Mouse (Mus musculus) erythroblast, adult 5-6 weeks (primary cell): ENCODE measurements around the gene Hist1h3a. TPM values are rescaled to one million over a fixed set of nuclear protein-coding genes. Genes with fewer than 3 reads are reported as not detected.
"Not testable (repeated sequence)": the region's sequence is repeated elsewhere in the genome, so short reads cannot be mapped to it uniquely, and the experiment has no call there.

Experiments
- ATAC-seq: replicated peaks from 2 replicates; pipeline ENCODE4 v1.8.0; 2016; ENCODE audit warnings: moderate number of reproducible peaks, mild to moderate bottlenecking, moderate TSS enrichment, inconsistent platforms; ENCODE audit not compliant: poor library complexity, low FRiP score, severe bottlenecking
- total RNA-seq, 2 experiments: library from RNA; stranded (forward) in 1 of 2; stranded (reverse) in 1 of 2; fragments of 150-400 nt in 1 of 2; fragments of 200-764, 138-1000 nt in 1 of 2; gene quantifications; 2 replicates each; pipeline versions ENCODE4 v1.2.3 to v1.2.4; 2015 to 2017; ENCODE audit warnings: low replicate concordance in 2 of 2

Gene Hist1h3a
- total RNA-seq (2015; ENCODE audit: low replicate concordance) (26.3 and 29.6 TPM in 2 replicates), total RNA-seq (2017; ENCODE audit: low replicate concordance) (171 and 175 TPM in 2 replicates)

DNA sequence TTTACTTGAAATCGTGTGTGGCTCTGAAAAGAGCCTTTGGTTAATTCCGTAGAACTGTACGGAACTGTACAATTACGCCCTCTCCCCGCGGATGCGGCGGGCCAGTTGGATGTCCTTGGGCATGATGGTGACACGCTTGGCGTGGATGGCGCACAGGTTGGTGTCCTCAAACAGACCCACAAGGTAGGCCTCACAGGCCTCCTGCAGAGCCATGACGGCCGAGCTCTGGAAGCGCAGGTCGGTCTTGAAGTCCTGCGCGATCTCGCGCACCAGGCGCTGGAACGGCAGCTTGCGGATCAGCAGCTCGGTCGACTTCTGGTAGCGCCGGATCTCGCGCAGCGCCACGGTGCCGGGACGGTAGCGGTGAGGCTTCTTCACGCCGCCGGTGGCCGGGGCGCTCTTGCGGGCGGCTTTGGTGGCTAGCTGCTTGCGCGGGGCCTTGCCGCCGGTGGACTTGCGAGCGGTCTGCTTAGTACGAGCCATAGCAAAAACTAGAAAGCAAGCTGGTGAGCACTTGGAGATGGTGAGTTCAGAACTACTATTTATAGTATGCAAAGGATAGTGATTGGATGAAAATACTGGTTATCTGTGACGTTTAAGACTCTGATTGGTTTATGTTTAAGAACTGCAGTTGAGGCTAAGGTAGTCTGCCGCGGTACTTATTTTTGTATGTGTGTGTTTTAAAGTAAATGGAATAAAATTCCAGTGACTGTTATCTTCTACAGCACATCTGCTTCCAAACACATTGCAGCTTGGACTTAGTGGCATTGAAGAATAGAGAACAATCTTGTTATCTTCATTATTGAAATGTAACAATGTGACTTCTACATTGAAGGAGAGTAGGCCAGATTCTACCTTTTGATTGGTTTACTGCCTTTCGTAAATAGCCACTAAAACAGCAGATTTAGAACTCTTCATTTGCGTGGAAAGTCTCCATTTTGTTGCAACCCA lies at the start of gene Hist1h3a:
Gene Hist1h3a (minus strand): TSS at position 516 of the 951 bp plus-strand sequence.
- ATAC-seq: peak; percentile 61

DNA sequence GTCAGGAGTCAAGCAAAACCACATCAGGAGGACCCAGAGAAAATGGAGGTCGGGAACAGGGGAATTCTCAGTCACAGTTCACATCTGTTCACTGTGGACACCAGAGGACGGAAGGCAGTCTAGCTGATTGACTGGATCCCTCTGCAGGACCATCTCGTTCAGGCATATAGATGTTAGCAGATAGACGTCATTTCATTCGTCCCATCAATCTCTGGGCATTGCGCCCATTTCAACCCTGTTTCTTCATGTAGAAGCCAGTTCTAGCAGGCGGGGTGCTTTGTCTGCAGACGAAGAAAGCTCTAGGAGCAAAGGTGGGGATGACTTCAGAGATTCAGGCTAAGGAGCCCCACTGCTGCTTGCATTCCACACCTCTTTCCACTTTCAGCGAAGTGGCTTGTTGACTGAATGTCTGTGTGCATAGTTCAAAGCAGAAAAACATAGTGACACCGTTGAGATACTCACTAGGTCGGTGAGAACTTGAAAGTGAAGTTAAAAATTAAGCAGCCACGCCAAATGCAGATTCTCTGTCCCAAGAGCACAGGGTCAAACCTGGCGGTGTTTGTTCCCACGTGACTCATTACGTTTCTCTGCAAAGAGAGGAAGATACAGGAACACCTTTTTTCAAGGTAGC lies 44.4 kb upstream of the Hist1h3a start, which contains the start of gene Slc17a2:
Gene Slc17a2 (plus strand): TSS at position 572 of the 631 bp plus-strand sequence.
- no peak for ATAC-seq

- ATAC-seq: no peak
These were observed 42.3 kb upstream of the Hist1h3a start for GRCm38 (mm10) chr13:23804532-23804931.

- no peak for ATAC-seq
These were observed 37.2 kb upstream of the Hist1h3a start for GRCm38 (mm10) chr13:23799405-23799804.

DNA sequence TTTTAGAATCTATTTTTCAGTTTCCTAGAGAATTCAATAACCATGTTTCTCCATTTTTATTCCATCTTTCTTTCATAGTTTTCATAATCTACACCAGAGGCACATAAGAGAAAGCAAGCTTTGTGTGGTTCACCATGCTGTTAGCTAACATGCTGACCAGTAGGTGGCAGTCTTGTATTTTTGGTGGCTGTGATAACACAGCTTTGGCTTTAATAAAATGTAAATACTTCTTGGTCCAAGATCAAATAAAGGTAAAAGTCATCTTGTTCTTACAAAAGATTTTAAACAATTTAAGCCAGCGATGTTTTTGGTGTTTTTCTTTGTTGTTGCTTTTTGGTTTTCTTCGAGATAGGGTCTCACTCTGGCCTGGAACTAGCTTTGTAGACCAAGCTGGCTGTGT lies 30.3 kb upstream of the Hist1h3a start:
- peak; percentile 87 for ATAC-seq

DNA sequence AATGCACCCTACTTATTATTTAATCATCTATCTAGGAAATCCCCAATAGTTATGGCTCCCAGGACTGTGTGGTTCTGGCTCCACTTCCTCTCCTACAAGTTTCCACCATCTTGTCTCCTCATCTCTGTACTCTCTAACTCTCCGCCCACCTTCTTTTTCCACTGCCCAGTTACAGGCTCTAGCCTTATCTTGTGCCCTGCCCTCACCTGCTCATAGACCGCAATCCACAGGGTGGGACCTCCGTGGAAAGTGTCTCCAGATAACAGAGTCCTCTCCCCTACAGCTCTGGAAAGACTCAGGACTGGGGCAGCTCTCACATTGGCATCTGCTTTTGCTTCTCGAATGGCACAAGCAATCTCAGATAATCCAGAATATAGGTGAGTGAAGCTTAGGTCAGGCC lies 16.8 kb upstream of the Hist1h3a start:
- no peak for ATAC-seq

GRCm38 (mm10) chr13:23778339-23778738 lies 16.2 kb upstream of the Hist1h3a start:
- 0 out of 2 replicates have a peak, but pooled peaks have one; percentile 53 for ATAC-seq

DNA sequence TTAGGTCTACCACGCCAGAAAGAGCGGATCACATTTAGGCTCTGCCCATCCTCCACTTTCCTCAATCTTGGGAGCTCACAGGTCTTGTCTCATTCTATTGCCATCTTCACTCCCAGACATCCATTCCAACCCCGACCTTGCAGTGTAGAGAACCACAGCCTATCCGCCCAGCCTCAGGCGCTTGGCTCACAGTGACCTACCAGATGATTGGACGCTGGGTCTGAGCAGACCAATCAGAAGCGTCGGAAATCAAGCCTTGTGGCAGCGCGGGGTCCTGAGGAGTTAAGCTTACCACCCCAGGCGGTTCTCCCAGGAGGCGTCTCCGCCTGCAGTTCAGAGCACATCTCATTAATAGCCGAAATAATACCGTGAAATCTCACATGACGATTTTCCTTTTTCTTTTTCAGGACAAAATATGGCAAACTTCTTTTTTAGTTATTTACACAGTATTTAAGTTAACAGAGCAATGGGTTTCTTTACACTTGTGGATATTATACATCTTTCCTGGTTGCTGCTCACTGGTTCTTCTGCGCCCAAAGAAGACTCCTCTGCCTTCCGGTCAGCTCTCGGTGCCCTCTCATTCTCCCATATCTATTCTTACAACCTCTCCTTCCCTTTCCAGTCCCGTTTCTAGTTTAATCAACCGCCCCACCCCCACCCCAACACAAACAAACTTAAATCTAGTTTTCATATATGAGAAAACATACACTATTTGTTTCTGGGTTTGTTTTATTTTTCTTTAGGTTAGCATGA lies 10.6 kb upstream of the Hist1h3a start:
- ATAC-seq: peak; percentile 98

DNA sequence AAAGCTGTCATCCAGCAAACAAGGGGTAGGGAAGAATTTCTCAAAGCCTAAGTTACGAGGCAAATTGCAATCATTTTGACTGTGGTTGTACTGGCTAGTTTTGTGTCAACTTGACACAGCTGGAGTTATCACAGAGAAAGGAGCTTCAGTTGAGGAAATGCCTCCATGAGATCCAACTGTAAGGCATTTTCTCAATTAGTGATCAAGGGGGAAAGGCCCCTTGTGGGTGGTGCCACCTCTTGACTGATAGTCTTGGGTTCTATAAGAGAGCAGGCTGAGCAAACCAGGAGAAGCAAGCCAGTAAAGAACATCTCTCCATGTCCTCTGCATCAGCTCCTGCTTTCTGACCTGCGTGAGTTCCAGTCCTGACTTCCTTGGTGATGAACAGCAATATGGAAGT lies 7.4 kb upstream of the Hist1h3a start, which contains the start of gene Trim38:
Gene Trim38 (plus strand): TSS at position 301 of the 400 bp plus-strand sequence.
- not testable (repeated sequence) for ATAC-seq

DNA sequence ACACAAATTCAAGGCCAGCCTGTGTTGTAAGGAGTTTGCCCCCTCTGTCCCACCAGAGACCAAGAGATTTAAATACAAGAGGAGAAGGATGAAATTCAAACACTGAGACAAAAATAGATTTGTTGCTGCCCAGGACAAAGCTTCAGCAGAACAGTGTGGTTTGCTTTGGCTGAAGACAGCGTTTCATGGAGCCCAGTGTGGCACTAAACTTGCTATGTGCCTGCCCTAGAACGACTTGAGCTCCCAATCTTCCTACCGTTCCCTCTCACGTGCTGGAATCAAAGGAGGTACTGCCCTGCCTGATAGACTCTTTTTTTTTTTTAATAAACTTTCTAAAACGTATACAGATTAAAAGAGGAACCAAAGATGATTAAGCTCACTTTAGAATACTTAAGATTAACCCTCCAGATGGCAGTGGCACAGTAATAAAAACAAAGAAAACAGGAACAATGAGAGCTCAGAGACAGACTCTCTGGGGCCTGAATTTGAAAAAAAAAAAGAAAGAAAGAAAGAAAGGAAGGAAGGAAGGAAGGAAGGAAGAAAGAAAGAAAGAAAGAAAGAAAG lies 6.7 kb upstream of the Hist1h3a start:
- ATAC-seq: no peak

DNA sequence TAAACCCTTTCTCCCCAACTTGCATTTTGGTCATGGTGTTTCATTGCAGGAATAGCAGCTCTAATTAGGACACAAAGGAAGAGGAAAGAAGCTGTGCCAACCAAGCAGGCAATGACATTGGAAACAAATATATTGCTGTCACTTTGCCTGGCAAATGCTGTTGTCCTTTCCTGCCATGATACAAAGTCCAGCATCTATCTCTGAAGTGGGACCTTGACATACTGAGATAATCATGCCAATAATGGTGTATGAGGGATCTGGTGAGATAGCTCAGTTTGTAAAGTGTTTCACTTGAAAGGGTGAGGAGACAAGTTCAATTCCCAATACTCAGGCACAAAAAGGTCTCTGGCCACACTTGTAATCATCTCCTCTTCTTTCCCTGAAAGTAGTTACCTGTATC lies 4.6 kb upstream of the Hist1h3a start:
- ATAC-seq: no peak

GRCm38 (mm10) chr13:23765172-23765513 lies 3.0 kb upstream of the Hist1h3a start:
- no peak for ATAC-seq

DNA sequence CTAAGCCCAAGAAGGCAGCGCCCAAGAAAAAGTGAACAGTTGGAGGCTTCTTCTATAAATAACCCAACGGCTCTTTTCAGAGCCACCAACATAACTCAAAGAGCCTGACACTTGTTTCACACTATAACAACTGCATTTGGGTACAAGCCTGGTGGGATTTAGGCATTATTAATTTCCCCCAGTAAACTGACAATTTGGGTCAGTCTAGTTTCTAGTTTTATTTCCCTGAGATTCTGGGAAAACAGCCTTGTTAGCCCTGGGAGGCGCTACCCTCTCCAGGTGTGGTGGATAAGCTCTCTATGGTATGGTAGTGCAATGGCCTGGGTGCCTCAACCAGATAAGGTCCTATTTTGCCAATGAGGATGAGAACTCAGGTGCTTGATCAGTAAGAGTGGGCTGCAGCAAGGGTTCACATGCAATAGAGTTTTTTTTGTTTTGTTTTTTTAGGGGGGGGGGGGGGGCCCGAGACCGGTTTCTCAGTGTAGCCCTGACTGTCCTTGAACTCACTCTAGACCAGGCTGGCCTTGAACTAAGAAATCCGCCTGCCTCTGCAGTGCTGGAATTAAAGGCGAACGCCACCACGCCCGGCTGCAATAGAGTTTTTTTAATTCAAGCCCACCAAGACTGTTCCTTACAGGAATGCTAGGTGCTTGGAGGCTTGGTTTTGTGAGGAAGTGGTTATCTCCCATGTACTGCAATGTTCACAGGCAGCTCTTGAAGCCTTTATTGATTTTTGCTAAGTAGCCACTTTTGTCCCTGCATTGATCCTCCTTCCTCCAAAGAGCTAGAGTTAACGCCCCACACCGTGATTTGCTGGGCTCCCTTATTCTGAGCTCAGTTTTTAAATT lies 2.4 kb upstream of the Hist1h3a start:
- peak; percentile 27; the same call in 1 of the 2 replicates for ATAC-seq

DNA sequence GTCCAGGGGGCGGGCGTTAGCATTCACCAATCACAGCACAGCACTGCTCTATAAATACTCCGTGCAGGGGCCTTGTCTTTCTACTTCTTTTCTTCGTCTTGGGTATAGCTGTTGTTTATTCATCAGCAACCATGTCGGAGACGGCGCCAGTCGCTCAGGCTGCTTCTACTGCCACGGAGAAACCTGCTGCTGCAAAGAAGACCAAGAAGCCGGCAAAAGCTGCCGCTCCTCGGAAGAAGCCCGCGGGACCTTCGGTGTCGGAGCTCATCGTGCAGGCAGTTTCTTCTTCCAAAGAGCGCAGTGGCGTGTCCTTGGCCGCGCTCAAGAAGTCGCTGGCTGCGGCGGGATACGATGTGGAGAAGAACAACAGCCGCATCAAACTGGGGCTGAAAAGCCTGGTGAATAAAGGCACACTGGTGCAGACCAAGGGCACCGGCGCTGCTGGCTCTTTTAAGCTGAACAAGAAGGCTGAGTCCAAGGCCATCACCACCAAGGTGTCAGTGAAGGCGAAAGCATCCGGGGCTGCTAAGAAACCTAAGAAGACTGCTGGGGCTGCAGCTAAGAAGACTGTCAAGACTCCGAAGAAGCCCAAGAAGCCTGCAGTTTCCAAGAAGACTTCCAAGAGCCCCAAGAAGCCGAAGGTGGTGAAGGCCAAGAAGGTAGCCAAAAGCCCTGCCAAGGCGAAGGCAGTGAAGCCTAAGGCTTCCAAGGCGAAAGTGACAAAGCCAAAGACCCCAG lies 1.6 kb upstream of the Hist1h3a start, which contains the start of gene Hist1h1a:
Gene Hist1h1a (plus strand): TSS at position 81 of the 738 bp plus-strand sequence.
- ATAC-seq: peak; percentile 65

DNA sequence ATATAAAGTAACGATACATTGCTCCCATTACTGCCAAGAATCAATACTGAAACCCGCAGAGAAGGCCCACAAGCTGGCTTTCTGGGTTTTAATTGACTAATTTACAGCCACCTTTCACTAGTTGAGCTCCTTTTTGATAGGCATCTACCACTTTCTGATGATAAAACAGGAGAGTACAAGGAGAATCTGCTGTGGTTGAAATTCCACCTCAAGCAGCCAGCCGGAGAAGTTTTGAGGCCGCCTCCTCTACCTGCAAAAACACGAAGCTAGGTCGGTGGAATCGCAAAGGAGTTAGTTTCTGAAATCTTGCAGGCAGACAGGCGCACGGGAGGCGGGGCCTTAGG lies 1.0 kb upstream of the Hist1h3a start:
- no peak for ATAC-seq

- peak; percentile 29 for ATAC-seq
These were observed 968 bp downstream of the Hist1h3a start, which contains the start of gene Hist1h4a for GRCm38 (mm10) chr13:23760972-23761864. Hist1h4a (minus strand) TSS chr13:23761230.
